Mouse (Mus musculus) embryonic facial prominence, embryonic 15.5 days (tissue): ENCODE data around the gene Rasgef1c. TPM values are rescaled to one million over a fixed set of nuclear protein-coding genes. Genes with fewer than 3 reads are reported as not detected.

Source experiments
- ATAC-seq: fragments of 200-750 bp; cut with Nextera tagmentation; 2 replicates; pipeline ENCODE4 v1.8.0; 2017; ENCODE audit warnings: low read depth, moderate TSS enrichment; ENCODE audit not compliant: insufficient number of reproducible peaks, low FRiP score, low TSS enrichment
- H3K27ac ChIP-seq: fragments of 300-500 bp; sonication (generic); replicated peaks from 2 replicates; pipeline ENCODE4 v1.5.1; 2015; ENCODE audit warnings: mild to moderate bottlenecking, inconsistent platforms
- H3K27me3 ChIP-seq: fragments of 300-500 bp; sonication (generic); 2 replicates; pipeline ENCODE4 v1.6.1; 2015; ENCODE audit warnings: inconsistent platforms
- H3K36me3 ChIP-seq: fragments of 300-500 bp; sonication (generic); 2 replicates; pipeline ENCODE4 v1.6.1; 2015; ENCODE audit warnings: mild to moderate bottlenecking, inconsistent platforms
- H3K4me1 ChIP-seq: fragments of 300-500 bp; sonication (generic); 2 replicates; pipeline ENCODE4 v1.6.1; 2015; ENCODE audit warnings: inconsistent platforms
- H3K4me2 ChIP-seq: fragments of 300-500 bp; sonication (generic); replicated peaks from 2 replicates; pipeline ENCODE4 v1.6.1; 2015; ENCODE audit warnings: mild to moderate bottlenecking, inconsistent platforms
- H3K4me3 ChIP-seq: fragments of 300-500 bp; sonication (generic); replicated peaks from 2 replicates; pipeline ENCODE4 v1.5.1; 2015; ENCODE audit warnings: mild to moderate bottlenecking, inconsistent platforms
- H3K9ac ChIP-seq: fragments of 300-500 bp; sonication (generic); 2 replicates; pipeline ENCODE4 v1.6.1; 2015; ENCODE audit warnings: inconsistent platforms
- H3K9me3 ChIP-seq: fragments of 300-500 bp; sonication (generic); replicated peaks from 2 replicates; pipeline ENCODE4 v1.6.1; 2016; ENCODE audit warnings: inconsistent platforms
- WGBS: fragments of 180-500 bp; shearing (Covaris S2); methylation state at CpG from one replicate; pipeline ENCODE4 v1.1.7; 2015; 5-methylcytosine and 5-hydroxymethylcytosine counted together
- polyA plus RNA-seq: library from polyadenylated mRNA; unstranded; fragments of >200 nt; fragmentation: Nextera tagmentation; extraction: Ambion mirVana; gene quantifications from 2 replicates; pipeline ENCODE4 v1.2.1, GENCODE M21; 2015

The Rasgef1c gene
- polyA plus RNA-seq, 1 experiment from 2014 or later, result 0.99 TPM

GRCm38 (mm10) chr11:49927169-49927568, 25.5 kb downstream of the Rasgef1c start:
- H3K4me3 ChIP-seq, result no peak overlapping the region
- H3K36me3 ChIP-seq, result no peaks in the 10 kb centered on the region
- H3K4me1 ChIP-seq, result peaks cover 14% of the 10 kb centered on the region
- H3K9ac ChIP-seq, result no peak overlapping the region
- H3K9me3 ChIP-seq, result no peaks in the 10 kb centered on the region
- peak overlapping the region; percentile 10; the same call in 1 of the 2 replicates for H3K4me2 ChIP-seq
- H3K27ac ChIP-seq, result no peak overlapping the region
- WGBS, result 16% methylated on average over 4 of the region's 4 CpGs
- peaks cover 6% of the 10 kb centered on the region for H3K27me3 ChIP-seq
- 0 out of 2 replicates have a peak, but pooled peaks have one; percentile 43 for ATAC-seq

GRCm38 (mm10) chr11:49927670-49928069, 26.0 kb downstream of the Rasgef1c start:
- 62% methylated on average over 6 of the region's 6 CpGs for WGBS

GRCm38 (mm10) chr11:49931037-49931625, 29.5 kb downstream of the Rasgef1c start:
- no peak overlapping the region for H3K4me2 ChIP-seq
- WGBS, result 35% methylated on average over 5 of the region's 5 CpGs
- H3K36me3 ChIP-seq, result no peaks in the 10 kb centered on the region
- no peak overlapping the region for H3K27ac ChIP-seq
- ATAC-seq, result no peak
- H3K9ac ChIP-seq, result no peak overlapping the region
- H3K9me3 ChIP-seq, result no peaks in the 10 kb centered on the region
- peaks cover 12% of the 10 kb centered on the region for H3K4me1 ChIP-seq
- H3K27me3 ChIP-seq, result no peaks in the 10 kb centered on the region
- no peak overlapping the region for H3K4me3 ChIP-seq

More at GRCm38 (mm10) chr11:49927670-49928069, 26.0 kb downstream of the Rasgef1c start:
- Histone ChIP-seq H3K4me1 (peaks cover 14% of the 10 kb centered on the region), H3K36me3 (no peaks in the 10 kb centered on the region), H3K27me3 (peaks cover 2% of the 10 kb centered on the region), H3K27ac (no peak overlapping the region), H3K9ac (no peak overlapping the region), H3K9me3 (no peaks in the 10 kb centered on the region), H3K4me3 (no peak overlapping the region), H3K4me2 (no peak overlapping the region; the same call in 1 of the 2 replicates)
- no peak for ATAC-seq

GRCm38 (mm10) chr11:49931853-49932252, 30.2 kb downstream of the Rasgef1c start:
- WGBS, result 27% methylated on average over 7 of the region's 7 CpGs
- Histone ChIP-seq H3K36me3 (no peaks in the 10 kb centered on the region), H3K4me2 (no peak overlapping the region), H3K4me3 (no peak overlapping the region), H3K27ac (no peak overlapping the region), H3K27me3 (no peaks in the 10 kb centered on the region), H3K9me3 (no peaks in the 10 kb centered on the region), H3K9ac (no peak overlapping the region), H3K4me1 (peaks cover 5% of the 10 kb centered on the region)
- no peak for ATAC-seq

GRCm38 (mm10) chr11:49933811-49934210, 32.2 kb downstream of the Rasgef1c start:
- Histone ChIP-seq H3K9ac (no peak overlapping the region), H3K4me3 (no peak overlapping the region), H3K4me1 (no peaks in the 10 kb centered on the region; the same call in 1 of the 2 replicates), H3K9me3 (no peaks in the 10 kb centered on the region), H3K27ac (no peak overlapping the region), H3K27me3 (no peaks in the 10 kb centered on the region), H3K36me3 (no peaks in the 10 kb centered on the region), H3K4me2 (no peak overlapping the region)
- WGBS, result 79% methylated on average over 1 of the region's 1 CpGs
- ATAC-seq, result no peak

GRCm38 (mm10) chr11:49934322-49934721, 32.7 kb downstream of the Rasgef1c start:
- Histone ChIP-seq H3K27me3 (no peaks in the 10 kb centered on the region), H3K9me3 (no peaks in the 10 kb centered on the region), H3K9ac (no peak overlapping the region), H3K36me3 (no peaks in the 10 kb centered on the region), H3K4me1 (no peaks in the 10 kb centered on the region; the same call in 1 of the 2 replicates), H3K27ac (no peak overlapping the region), H3K4me3 (no peak overlapping the region), H3K4me2 (no peak overlapping the region)
- WGBS, result 50% methylated on average over 10 of the region's 10 CpGs
- no peak for ATAC-seq

GRCm38 (mm10) chr11:49936458-49936857, 34.8 kb downstream of the Rasgef1c start:
- WGBS, result 68% methylated on average over 9 of the region's 9 CpGs
- no peaks in the 10 kb centered on the region; the same call in 1 of the 2 replicates for H3K4me1 ChIP-seq
- no peak for ATAC-seq
- H3K4me2 ChIP-seq, result no peak overlapping the region
- no peak overlapping the region for H3K9ac ChIP-seq
- no peak overlapping the region for H3K4me3 ChIP-seq
- no peaks in the 10 kb centered on the region for H3K9me3 ChIP-seq
- no peak overlapping the region for H3K27ac ChIP-seq
- no peaks in the 10 kb centered on the region for H3K27me3 ChIP-seq
- no peaks in the 10 kb centered on the region for H3K36me3 ChIP-seq

GRCm38 (mm10) chr11:49937779-49938178, 36.1 kb downstream of the Rasgef1c start:
- no peak overlapping the region for H3K27ac ChIP-seq
- no peak overlapping the region for H3K4me3 ChIP-seq
- no peaks in the 10 kb centered on the region for H3K27me3 ChIP-seq
- no peaks in the 10 kb centered on the region for H3K9me3 ChIP-seq
- 91% methylated on average over 6 of the region's 6 CpGs for WGBS
- no peak for ATAC-seq
- no peak overlapping the region for H3K9ac ChIP-seq
- H3K4me2 ChIP-seq, result no peak overlapping the region
- H3K4me1 ChIP-seq, result no peaks in the 10 kb centered on the region
- no peaks in the 10 kb centered on the region for H3K36me3 ChIP-seq

- Histone ChIP-seq H3K4me1 (no peaks in the 10 kb centered on the region), H3K9me3 (no peaks in the 10 kb centered on the region), H3K27me3 (no peaks in the 10 kb centered on the region), H3K4me3 (no peak overlapping the region), H3K4me2 (no peak overlapping the region), H3K27ac (no peak overlapping the region), H3K9ac (no peak overlapping the region), H3K36me3 (no peaks in the 10 kb centered on the region)
- 57% methylated on average over 4 of the region's 4 CpGs for WGBS
- no peak; the same call in 1 of the 2 replicates for ATAC-seq
These were observed 36.9 kb downstream of the Rasgef1c start for GRCm38 (mm10) chr11:49938258-49939164.

GRCm38 (mm10) chr11:49942841-49943240, 41.2 kb downstream of the Rasgef1c start:
- Histone ChIP-seq H3K4me3 (no peak overlapping the region), H3K27ac (no peak overlapping the region), H3K9ac (no peak overlapping the region), H3K4me1 (no peaks in the 10 kb centered on the region), H3K4me2 (no peak overlapping the region), H3K36me3 (no peaks in the 10 kb centered on the region), H3K27me3 (no peaks in the 10 kb centered on the region), H3K9me3 (no peaks in the 10 kb centered on the region)
- ATAC-seq, result no peak
- WGBS, result 76% methylated on average over 4 of the region's 4 CpGs

- H3K4me3 ChIP-seq, result no peak overlapping the region
- no peak overlapping the region for H3K9ac ChIP-seq
- WGBS, result 67% methylated on average over 5 of the region's 5 CpGs
- no peaks in the 10 kb centered on the region for H3K4me1 ChIP-seq
- H3K27ac ChIP-seq, result no peak overlapping the region
- no peaks in the 10 kb centered on the region for H3K36me3 ChIP-seq
- no peaks in the 10 kb centered on the region for H3K27me3 ChIP-seq
- H3K4me2 ChIP-seq, result no peak overlapping the region
- ATAC-seq, result no peak
- H3K9me3 ChIP-seq, result no peaks in the 10 kb centered on the region
These were observed 42.3 kb downstream of the Rasgef1c start for GRCm38 (mm10) chr11:49943901-49944300.
